ENCODE assay signal across 13 mouse cellular contexts in the genomic region with DNA sequence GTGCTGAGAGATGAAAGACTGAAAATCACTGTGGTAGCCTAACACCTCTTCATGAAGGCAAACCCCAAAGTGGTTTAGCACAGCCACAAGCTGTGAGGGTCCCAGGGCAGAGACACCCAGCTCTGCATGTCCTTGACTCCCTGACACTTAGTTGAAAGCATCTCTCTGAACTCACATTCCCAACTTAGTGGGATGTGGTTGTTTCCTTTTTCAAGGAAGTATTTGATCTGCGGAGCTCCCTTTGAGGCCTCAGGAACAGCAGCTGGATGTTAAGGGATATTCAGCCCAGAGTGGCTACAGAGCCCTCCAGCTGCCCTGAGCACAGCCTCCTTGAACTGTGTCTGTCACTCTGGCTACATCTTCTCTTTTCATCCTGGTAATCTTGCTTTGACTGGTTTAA.
"Had no signal": no experiment of that assay in that cellular context is flagged by ENCODE, and none has a peak within 500 bp of the region (broad histone marks: within the 10 kb centered on the region; RNA-seq: fewer than 3 reads in every experiment).

No protein-coding gene starts in this region.

- H3K27ac ChIP-seq: limb, embryonic 13.5 days; liver, embryonic 14.5 days; neural tube, embryonic 13.5 days had no signal

- ATAC-seq: intestine, embryonic 16.5 days; lung, postnatal 0 days had no signal

- H3K27me3 ChIP-seq: limb, embryonic 13.5 days; neural tube, embryonic 13.5 days had no signal

- H3K4me3 ChIP-seq: limb, embryonic 13.5 days; neural tube, embryonic 13.5 days had no signal

- DNase-seq: kidney, adult 2 months; kidney, postnatal 10 days; left cerebral cortex, postnatal 4 days; lung, adult 18-20 months; lung, postnatal 4 days; retina, postnatal 1 day; right cerebral cortex, postnatal 14 days had no signal

- H3K9me3 ChIP-seq: limb, embryonic 13.5 days; neural tube, embryonic 13.5 days had no signal

- H3K9ac ChIP-seq: limb, embryonic 13.5 days; liver, embryonic 14.5 days; neural tube, embryonic 13.5 days had no signal

- H3K36me3 ChIP-seq: neural tube, embryonic 13.5 days had no signal

- H3K4me2 ChIP-seq: limb, embryonic 13.5 days; midbrain, embryonic 11.5 days; neural tube, embryonic 13.5 days had no signal
